Mouse (Mus musculus): ENCODE data around the gene Slc6a18.

- TF ChIP-seq FLI1 (IDR thresholded peaks at IDR 0.05; ENCODE audit: low read length) (no peak), GATA1 (IDR thresholded peaks at IDR 0.05; ENCODE audit: borderline replicate concordance, low read length) (no peak)
Measured at GRCm38 (mm10) chr13:73711221-73711620, 33.4 kb upstream of the Slc6a18 start.
